Mouse (Mus musculus): Measurements from ENCODE around the gene Ntsr1.

- no peak for TF ChIP-seq EP300 (IDR thresholded peaks at IDR 0.05; ENCODE audit: low read depth)
- TF ChIP-seq CTCF (IDR thresholded peaks at IDR 0.05; ENCODE audit: low read depth): no peak
These were observed 56.7 kb downstream of the Ntsr1 start for GRCm38 (mm10) chr2:180556470-180556869.

All from heart, postnatal 0 days (tissue).